Mouse (Mus musculus) liver, adult 10 weeks (tissue): ENCODE data around the gene Terb2. TPM values are rescaled to one million over a fixed set of nuclear protein-coding genes. Genes with fewer than 3 reads are reported as not detected.

Experiments
- polyA plus RNA-seq: library from polyadenylated mRNA; stranded (reverse); fragments of 350-450 nt; fragmentation: Illumina TruSeq; extraction: RNeasy Lipid Tissue Mini Kit (QIAGEN cat#74804); gene quantifications from one replicate; pipeline ENCODE4 v1.2.3, GENCODE M21; 2014; ENCODE audit warnings: low read depth, low replicate concordance

Gene Terb2
- not detected for polyA plus RNA-seq

GRCm38 (mm10) chr2:122186106-122186505 is at the start of gene Terb2, which contains the start of gene Patl2:
Gene Terb2 (plus strand): TSS chr2:122186272.
Gene Patl2 (minus strand): TSS chr2:122186189.

GRCm38 (mm10) chr2:122147508-122148241 is 38.4 kb upstream of the Terb2 start, which contains the start of gene B2m:
Gene B2m (plus strand): TSS chr2:122147686.

GRCm38 (mm10) chr2:122160680-122161079 is 25.4 kb upstream of the Terb2 start, which contains the start of gene Trim69:
Gene Trim69 (plus strand): TSS chr2:122160700.

GRCm38 (mm10) chr2:122234611-122235288 is 48.7 kb downstream of the Terb2 start, which contains the start of gene Sord:
Gene Sord (plus strand): TSS chr2:122234749.

Other genes starting within 250 kb of the Terb2 start
- 12.6 TPM for gene Ctdspl2, start 230.3 kb upstream of the Terb2 start, polyA plus RNA-seq
- not detected for gene Mageb3, start 230.2 kb upstream of the Terb2 start, polyA plus RNA-seq
- 53.3 TPM for gene Eif3j1, start 157.7 kb upstream of the Terb2 start, polyA plus RNA-seq
- 2.9 TPM for gene Spg11, start 67.9 kb upstream of the Terb2 start, polyA plus RNA-seq
- gene B2m, start 38.6 kb upstream of the Terb2 start, polyA plus RNA-seq = 9,040 TPM
- gene Trim69, start 25.6 kb upstream of the Terb2 start, polyA plus RNA-seq = not detected
- gene Patl2, start 83 bp upstream of the Terb2 start, polyA plus RNA-seq = not detected
- 1,099 TPM for gene Sord, start 48.5 kb downstream of the Terb2 start, polyA plus RNA-seq
- not detected for gene Duox2, start 112.2 kb downstream of the Terb2 start, polyA plus RNA-seq
- not detected for gene Duoxa2, start 112.6 kb downstream of the Terb2 start, polyA plus RNA-seq
- gene Duoxa1, start 127.5 kb downstream of the Terb2 start, polyA plus RNA-seq = not detected
- gene Duox1, start 129.4 kb downstream of the Terb2 start, polyA plus RNA-seq = not detected
- gene Shf, start 182.9 kb downstream of the Terb2 start, polyA plus RNA-seq = not detected
- gene Slc28a2, start 240.2 kb downstream of the Terb2 start, polyA plus RNA-seq = 1.2 TPM